18 mouse cellular contexts compared by ENCODE assay signal in the genomic region with DNA sequence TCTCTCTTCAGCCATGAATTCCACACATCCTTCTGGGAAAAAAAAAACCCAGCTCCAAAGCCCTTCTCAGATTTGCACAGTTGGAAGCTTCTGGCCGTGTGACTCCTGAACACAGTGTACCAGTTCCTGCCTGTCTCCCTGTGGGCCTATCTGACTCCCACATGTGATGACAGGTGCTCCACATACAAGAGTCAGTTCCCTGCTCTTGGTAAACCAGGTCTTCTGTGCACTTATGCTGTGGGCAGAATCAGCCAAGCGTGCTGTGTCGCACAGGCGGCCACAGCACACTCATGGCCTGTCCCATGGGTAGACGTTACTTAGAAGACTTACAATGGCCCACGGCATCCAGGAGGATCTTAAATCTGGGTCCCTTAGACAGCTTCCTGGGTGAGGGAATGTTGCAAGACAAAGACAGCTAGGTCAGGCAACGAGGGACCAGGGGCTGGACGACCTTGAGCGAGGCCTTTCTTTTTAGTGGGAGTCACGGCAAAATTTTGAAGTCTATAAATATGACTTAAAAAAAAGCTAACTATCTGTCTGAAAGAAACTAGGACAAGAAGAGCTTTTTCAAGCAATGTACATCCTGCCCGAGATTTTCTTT. TPM values are rescaled to one million over a fixed set of nuclear protein-coding genes. Genes with fewer than 3 reads are reported as not detected.
DNase-seq lines count a peak whose midpoint lies in the region; ATAC-seq lines count a peak whose summit lies in the region.
"Had no signal": no experiment of that assay in that cellular context is flagged by ENCODE, and none has a peak within 500 bp of the region (broad histone marks: within the 10 kb centered on the region; RNA-seq: fewer than 3 reads in every experiment).

No protein-coding gene starts in this region.

- ATAC-seq in frontal cortex, adult (ENCODE audit: low TSS enrichment) = peak; percentile 41
- no peak for ATAC-seq in hindbrain, embryonic 16.5 days
- no peak for ATAC-seq in limb, embryonic 12.5 days (ENCODE audit: insufficient number of reproducible peaks, insufficient read depth, low FRiP score, low TSS enrichment, low read depth)
- ATAC-seq: intestine, postnatal 0 days had no signal

- no peak overlapping the region for H3K4me3 ChIP-seq in hindbrain, embryonic 10.5 days
- no peak overlapping the region for H3K4me3 ChIP-seq in hindbrain, embryonic 16.5 days (ENCODE audit: low read length)
- H3K4me3 ChIP-seq in limb, embryonic 12.5 days (replicated peaks) = no peak overlapping the region
- no peak overlapping the region for H3K4me3 ChIP-seq in limb, embryonic 10.5 days
- H3K4me3 ChIP-seq: embryonic facial prominence, embryonic 15.5 days; forebrain, embryonic 12.5 days; limb, embryonic 15.5 days had no signal

- H3K4me1 ChIP-seq in hindbrain, embryonic 10.5 days (replicated peaks) = peaks cover 58% of the 10 kb centered on the region
- peaks cover 18% of the 10 kb centered on the region for H3K4me1 ChIP-seq in hindbrain, embryonic 16.5 days (ENCODE audit: control insufficient read depth, insufficient read depth, low read depth, low read length)
- H3K4me1 ChIP-seq in limb, embryonic 12.5 days (replicated peaks) = no peaks in the 10 kb centered on the region; the same call in 1 of the 2 replicates
- H3K4me1 ChIP-seq in limb, embryonic 10.5 days = peaks cover 21% of the 10 kb centered on the region; the same call in 1 of the 2 replicates

- H3K36me3 ChIP-seq in hindbrain, embryonic 10.5 days = no peaks in the 10 kb centered on the region
- H3K36me3 ChIP-seq in hindbrain, embryonic 16.5 days (ENCODE audit: control insufficient read depth, insufficient read depth, low read length) = no peaks in the 10 kb centered on the region
- no peaks in the 10 kb centered on the region for H3K36me3 ChIP-seq in limb, embryonic 12.5 days
- no peaks in the 10 kb centered on the region for H3K36me3 ChIP-seq in limb, embryonic 10.5 days
- H3K36me3 ChIP-seq: embryonic facial prominence, embryonic 15.5 days; forebrain, embryonic 12.5 days; limb, embryonic 15.5 days had no signal

- no peak for DNase-seq in frontal cortex, postnatal 14 days (ENCODE audit: low spot score in 2 of 2)
- no peak for DNase-seq in hindbrain, embryonic 10.5 days (ENCODE audit: low spot score)
- no peak for DNase-seq in limb, embryonic 10.5 days (ENCODE audit: low spot score)
- DNase-seq in brain, adult 2 months (ENCODE audit: low read depth, low spot score) = peak; percentile 71
- DNase-seq in adrenal gland, postnatal 25 days = no peak
- DNase-seq: B cell, adult 2 months; cerebellum, adult 8-10 months; heart, postnatal 14 days; lung, adult 2 months; spleen, adult 18-20 months; thymus, postnatal 14 days had no signal

- 0 out of 2 replicates have a peak overlapping the region, but pooled peaks have one; percentile 56 for H3K27ac ChIP-seq in hindbrain, embryonic 10.5 days
- H3K27ac ChIP-seq in hindbrain, embryonic 16.5 days (ENCODE audit: low read depth, low read length) = no peak overlapping the region; the same call in 1 of the 2 replicates
- H3K27ac ChIP-seq in limb, embryonic 12.5 days = 0 out of 2 replicates have a peak overlapping the region, but pooled peaks have one; percentile 50
- H3K27ac ChIP-seq in limb, embryonic 10.5 days = no peak overlapping the region
- H3K27ac ChIP-seq: embryonic facial prominence, embryonic 15.5 days; forebrain, embryonic 12.5 days; limb, embryonic 15.5 days had no signal

- H3K4me2 ChIP-seq in hindbrain, embryonic 16.5 days (ENCODE audit: low read length) = no peak overlapping the region
- H3K4me2 ChIP-seq in limb, embryonic 12.5 days = no peak overlapping the region
- H3K4me2 ChIP-seq: embryonic facial prominence, embryonic 15.5 days; forebrain, embryonic 12.5 days; limb, embryonic 15.5 days had no signal

- H3K27me3 ChIP-seq in hindbrain, embryonic 10.5 days (ENCODE audit: insufficient read depth, poor library complexity, severe bottlenecking) = no peaks in the 10 kb centered on the region
- H3K27me3 ChIP-seq in hindbrain, embryonic 16.5 days (replicated peaks; ENCODE audit: control insufficient read depth, insufficient read depth, low read length) = no peaks in the 10 kb centered on the region
- H3K27me3 ChIP-seq in limb, embryonic 12.5 days = no peaks in the 10 kb centered on the region
- no peaks in the 10 kb centered on the region for H3K27me3 ChIP-seq in limb, embryonic 10.5 days (ENCODE audit: low read depth, poor library complexity, severe bottlenecking)
- H3K27me3 ChIP-seq: embryonic facial prominence, embryonic 15.5 days; forebrain, embryonic 12.5 days; limb, embryonic 15.5 days had no signal

- no peak overlapping the region for H3K9ac ChIP-seq in hindbrain, embryonic 16.5 days (ENCODE audit: low read depth, low read length)
- no peak overlapping the region for H3K9ac ChIP-seq in limb, embryonic 12.5 days (replicated peaks)
- H3K9ac ChIP-seq: embryonic facial prominence, embryonic 15.5 days; forebrain, embryonic 12.5 days; limb, embryonic 15.5 days had no signal

- no peaks in the 10 kb centered on the region for H3K9me3 ChIP-seq in hindbrain, embryonic 10.5 days
- no peaks in the 10 kb centered on the region for H3K9me3 ChIP-seq in hindbrain, embryonic 16.5 days (ENCODE audit: control insufficient read depth, low read length)
- no peaks in the 10 kb centered on the region for H3K9me3 ChIP-seq in limb, embryonic 12.5 days
- H3K9me3 ChIP-seq in limb, embryonic 10.5 days (replicated peaks) = no peaks in the 10 kb centered on the region
- H3K9me3 ChIP-seq: embryonic facial prominence, embryonic 15.5 days; forebrain, embryonic 12.5 days; limb, embryonic 15.5 days had no signal

- 88% methylated on average over 11 of the region's 11 CpGs for WGBS in hindbrain, embryonic 10.5 days
- 72% methylated on average over 11 of the region's 11 CpGs for WGBS in hindbrain, embryonic 16.5 days
- WGBS in limb, embryonic 12.5 days = 86% methylated on average over 11 of the region's 11 CpGs
- 91% methylated on average over 11 of the region's 11 CpGs for WGBS in limb, embryonic 10.5 days

RNA-seq across cellular contexts. Expression of a gene that starts 30.3 kb away (rescaled TPM):
- polyA plus RNA-seq in hindbrain, embryonic 10.5 days (2016; fragmentation: Nextera tagmentation; extraction: Ambion mirVana) = 17.5 and 30.7 TPM in 2 replicates
- polyA plus RNA-seq in hindbrain, embryonic 16.5 days (2015; fragmentation: Nextera tagmentation; extraction: Ambion mirVana) = 37.5 and 46.2 TPM in 2 replicates
- 7.6 and 8.0 TPM in 2 replicates for polyA plus RNA-seq in limb, embryonic 12.5 days (2016; fragmentation: Nextera tagmentation; extraction: Ambion mirVana)
- polyA plus RNA-seq in limb, embryonic 10.5 days (2016; fragmentation: Nextera tagmentation; extraction: Ambion mirVana) = 5.6 and 6.2 TPM in 2 replicates
- total RNA-seq in adrenal gland, postnatal 25 days (2021) = 16.2 and 20.4 TPM in 2 replicates

Comparison
In these comparisons a context has a peak if more than half of its experiments do, and no peak if none do; other contexts are left out.
1. H3K27ac ChIP-seq: peak in hindbrain, embryonic 10.5 days (single experiment) and limb, embryonic 12.5 days (single experiment); none in hindbrain, embryonic 16.5 days (single experiment) and limb, embryonic 10.5 days (single experiment).